Mouse (Mus musculus) liver, postnatal 0 days (tissue): Measurements from ENCODE around the gene Acot4. TPM values are rescaled to one million over a fixed set of nuclear protein-coding genes. Genes with fewer than 3 reads are reported as not detected.
"Not testable (repeated sequence)": the region's sequence is repeated elsewhere in the genome, so short reads cannot be mapped to it uniquely, and the experiment has no call there.

ENCODE experiments used
- ATAC-seq: fragments of 200-750 bp; cut with Nextera tagmentation; 2 replicates; pipeline ENCODE4 v1.8.0; 2017; ENCODE audit warnings: mild to moderate bottlenecking, moderate library complexity
- DNase-seq: peaks from one replicate; pipeline ENCODE4 v3.0.0-alpha.2; 2016
- H3K27ac ChIP-seq: fragments of 300-500 bp; sonication (generic); 2 replicates; pipeline ENCODE4 v1.5.1; 2014; ENCODE audit warnings: antibody characterized with exemption, moderate library complexity, mild to moderate bottlenecking, low read depth
- H3K27me3 ChIP-seq: fragments of 300-500 bp; sonication (generic); 2 replicates; pipeline ENCODE4 v1.6.1; 2014; ENCODE audit warnings: low read length, control low read depth, mixed read lengths; ENCODE audit not compliant: insufficient read depth
- H3K36me3 ChIP-seq: fragments of 300-500 bp; sonication (generic); replicated peaks from 2 replicates; pipeline ENCODE4 v1.6.1; 2014; ENCODE audit warnings: mild to moderate bottlenecking, control low read depth, low read length, moderate library complexity, mixed read lengths; ENCODE audit not compliant: insufficient read depth
- H3K4me1 ChIP-seq: fragments of 300-500 bp; sonication (generic); 2 replicates; pipeline ENCODE4 v1.6.1; 2014; ENCODE audit warnings: antibody characterized with exemption, mild to moderate bottlenecking, control low read depth; ENCODE audit not compliant: insufficient read depth
- H3K4me2 ChIP-seq: fragments of 300-500 bp; sonication (generic); 2 replicates; pipeline ENCODE4 v1.6.1; 2014; ENCODE audit warnings: low read depth, mild to moderate bottlenecking, low read length, moderate library complexity, mixed read lengths
- H3K4me3 ChIP-seq: fragments of 300-500 bp; sonication (generic); 2 replicates; pipeline ENCODE4 v1.5.1; 2014; ENCODE audit warnings: low read depth, low read length
- H3K9ac ChIP-seq: fragments of 300-500 bp; sonication (generic); replicated peaks from 2 replicates; pipeline ENCODE4 v1.6.1; 2014; ENCODE audit warnings: mild to moderate bottlenecking, moderate library complexity
- H3K9me3 ChIP-seq: fragments of 300-500 bp; sonication (generic); 2 replicates; pipeline ENCODE4 v1.6.1; 2016; ENCODE audit warnings: mild to moderate bottlenecking, control low read depth, low read length, mixed read lengths
- CTCF ChIP-seq: sonication (generic); IDR thresholded peaks from 2 replicates; pipeline ENCODE4 v1.5.1; 2016; ENCODE audit warnings: antibody characterized with exemption, low read depth
- EP300 ChIP-seq: IDR thresholded peaks from 2 replicates; pipeline ENCODE4 v1.6.1; 2016; ENCODE audit warnings: antibody characterized with exemption, low read depth, mild to moderate bottlenecking
- WGBS: fragments of 180-500 bp; shearing (Covaris S2); extraction: QIAGEN DNeasy Blood & Tissue Kit; methylation state at CpG from one replicate; pipeline ENCODE4 v1.1.7; 2014; ENCODE audit not compliant: insufficient replicate concordance; 5-methylcytosine and 5-hydroxymethylcytosine counted together
- polyA plus RNA-seq: library from polyadenylated mRNA; unstranded; fragments of >200 nt; fragmentation: Nextera tagmentation; extraction: Ambion mirVana; gene quantifications from 2 replicates; pipeline ENCODE4 v1.2.1, GENCODE M21; 2015

The Acot4 gene
- polyA plus RNA-seq, 1 experiment from 2014 or later: 29.0 TPM

DNA sequence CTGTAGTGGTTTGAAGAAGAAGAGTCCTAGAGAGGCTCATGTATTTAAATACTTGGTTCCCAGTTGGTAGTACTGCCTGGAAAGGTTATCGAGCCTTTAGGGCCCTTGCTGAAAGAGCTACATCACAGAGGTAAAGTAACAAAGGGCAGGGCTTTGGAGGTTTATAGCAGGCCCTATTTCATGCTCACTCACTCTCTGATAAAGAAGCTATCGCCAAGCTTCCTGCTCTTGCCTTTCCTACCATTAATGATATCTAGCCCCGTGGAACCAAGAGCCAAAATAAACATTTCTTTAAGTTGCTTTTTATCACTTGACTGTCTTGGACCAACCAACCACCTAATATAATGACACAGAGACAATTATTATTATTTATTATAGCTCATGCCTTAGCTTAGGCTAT lies 37.8 kb upstream of the Acot4 start:
- 65% methylated on average over 3 of the region's 3 CpGs for WGBS

DNA sequence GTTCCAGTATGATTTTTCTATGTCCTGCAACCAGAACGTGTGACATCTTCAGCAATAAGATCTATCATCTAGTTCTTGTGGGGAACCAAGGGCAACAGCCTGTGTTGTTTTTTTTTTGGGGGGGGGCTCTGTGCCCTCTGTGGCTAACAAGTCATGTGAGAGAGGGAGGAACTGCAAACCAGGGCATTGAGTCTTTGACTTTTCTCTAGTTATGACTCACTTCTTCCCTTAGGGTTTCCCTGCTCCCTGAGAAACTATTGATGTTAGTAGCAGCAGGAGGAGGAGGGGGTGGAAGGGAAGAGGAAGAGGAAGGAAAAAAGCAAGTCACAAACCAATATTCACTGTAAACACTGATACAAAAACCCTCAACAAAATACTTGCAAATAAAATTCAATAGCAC lies 34.3 kb upstream of the Acot4 start:
- Histone ChIP-seq H3K27me3 (no peaks in the 10 kb centered on the region), H3K9ac (no peak overlapping the region), H3K36me3 (no peaks in the 10 kb centered on the region), H3K4me3 (no peak overlapping the region), H3K4me1 (peaks cover 8% of the 10 kb centered on the region), H3K9me3 (no peaks in the 10 kb centered on the region; the same call in 1 of the 2 replicates), H3K27ac (no peak overlapping the region), H3K4me2 (no peak overlapping the region)
- WGBS: 73% methylated on average over 1 of the region's 1 CpGs
- no peak for TF ChIP-seq CTCF
- TF ChIP-seq EP300: no peak
- DNase-seq (no peak), ATAC-seq (no peak)

More for the DNA sequence above, 37.8 kb upstream of the Acot4 start:
- H3K36me3 ChIP-seq: no peaks in the 10 kb centered on the region
- H3K9me3 ChIP-seq: no peaks in the 10 kb centered on the region; the same call in 1 of the 2 replicates
- ATAC-seq (no peak), DNase-seq (no peak)
- no peak overlapping the region for H3K27ac ChIP-seq
- TF ChIP-seq CTCF: no peak
- no peak for TF ChIP-seq EP300
- no peak overlapping the region for H3K4me3 ChIP-seq
- H3K4me1 ChIP-seq: 0 out of 2 replicates have a peak, but pooled peaks cover 3% of the 10 kb centered on the region
- no peaks in the 10 kb centered on the region for H3K27me3 ChIP-seq
- no peak overlapping the region for H3K9ac ChIP-seq
- no peak overlapping the region for H3K4me2 ChIP-seq

DNA sequence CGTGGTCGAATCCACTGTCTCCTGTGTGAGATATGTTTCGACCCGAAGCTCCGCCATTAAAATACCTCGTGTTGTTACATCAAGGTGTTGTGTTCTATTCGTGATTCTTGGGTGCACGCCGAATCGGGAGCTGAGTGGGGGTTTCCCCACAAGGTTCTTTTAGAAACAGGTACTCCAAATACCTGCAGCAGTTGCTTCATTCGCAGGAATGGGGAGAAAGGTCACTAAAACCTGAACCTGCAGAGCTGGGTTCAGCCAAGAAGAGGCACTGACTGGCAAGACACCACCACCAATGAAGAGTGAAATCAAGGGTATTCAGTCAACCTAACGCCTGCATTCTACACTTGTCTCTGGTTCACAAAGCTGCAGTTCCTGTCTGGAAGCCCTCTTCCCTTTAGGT lies 29.9 kb upstream of the Acot4 start:
- no peak for TF ChIP-seq CTCF
- no peak for TF ChIP-seq EP300
- Histone ChIP-seq H3K4me1 (peaks cover 13% of the 10 kb centered on the region), H3K27me3 (no peaks in the 10 kb centered on the region), H3K4me3 (no peak overlapping the region), H3K36me3 (no peaks in the 10 kb centered on the region), H3K4me2 (no peak overlapping the region), H3K9me3 (no peaks in the 10 kb centered on the region), H3K27ac (no peak overlapping the region), H3K9ac (no peak overlapping the region; the same call in 1 of the 2 replicates)
- WGBS: 73% methylated on average over 11 of the region's 12 CpGs
- DNase-seq: peak; percentile 26
- peak; percentile 20; the same call in 1 of the 2 replicates for ATAC-seq

DNA sequence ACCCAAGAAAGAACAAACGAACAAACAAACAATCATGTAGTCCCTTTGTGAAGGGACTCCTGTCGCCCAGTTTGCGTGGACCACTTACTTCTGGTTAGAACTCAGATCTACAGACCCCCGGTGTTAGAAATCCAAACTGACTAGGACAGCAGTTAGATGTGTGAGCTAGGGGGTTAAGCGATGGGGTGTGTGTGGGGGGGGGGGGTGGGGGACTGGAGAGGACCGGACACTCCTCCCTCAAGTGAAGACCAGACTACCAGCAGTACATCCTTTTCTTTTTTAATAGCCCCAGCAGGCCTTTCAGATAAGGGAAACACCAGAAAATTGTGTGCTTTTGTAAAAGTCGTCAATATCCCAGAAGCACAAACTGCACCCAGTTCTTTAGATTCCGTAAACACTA lies 29.4 kb upstream of the Acot4 start:
- DNase-seq (no peak), ATAC-seq (no peak)
- H3K9me3 ChIP-seq: no peaks in the 10 kb centered on the region
- no peaks in the 10 kb centered on the region for H3K36me3 ChIP-seq
- peak overlapping the region; percentile 41; the same call in 1 of the 2 replicates for H3K4me3 ChIP-seq
- no peak overlapping the region for H3K27ac ChIP-seq
- WGBS: 57% methylated on average over 8 of the region's 8 CpGs
- TF ChIP-seq CTCF (no peak), EP300 (no peak)
- H3K27me3 ChIP-seq: no peaks in the 10 kb centered on the region
- H3K9ac ChIP-seq: no peak overlapping the region; the same call in 1 of the 2 replicates
- H3K4me2 ChIP-seq: peak overlapping the region; percentile 66; the same call in 1 of the 2 replicates
- H3K4me1 ChIP-seq: peaks cover 13% of the 10 kb centered on the region

DNA sequence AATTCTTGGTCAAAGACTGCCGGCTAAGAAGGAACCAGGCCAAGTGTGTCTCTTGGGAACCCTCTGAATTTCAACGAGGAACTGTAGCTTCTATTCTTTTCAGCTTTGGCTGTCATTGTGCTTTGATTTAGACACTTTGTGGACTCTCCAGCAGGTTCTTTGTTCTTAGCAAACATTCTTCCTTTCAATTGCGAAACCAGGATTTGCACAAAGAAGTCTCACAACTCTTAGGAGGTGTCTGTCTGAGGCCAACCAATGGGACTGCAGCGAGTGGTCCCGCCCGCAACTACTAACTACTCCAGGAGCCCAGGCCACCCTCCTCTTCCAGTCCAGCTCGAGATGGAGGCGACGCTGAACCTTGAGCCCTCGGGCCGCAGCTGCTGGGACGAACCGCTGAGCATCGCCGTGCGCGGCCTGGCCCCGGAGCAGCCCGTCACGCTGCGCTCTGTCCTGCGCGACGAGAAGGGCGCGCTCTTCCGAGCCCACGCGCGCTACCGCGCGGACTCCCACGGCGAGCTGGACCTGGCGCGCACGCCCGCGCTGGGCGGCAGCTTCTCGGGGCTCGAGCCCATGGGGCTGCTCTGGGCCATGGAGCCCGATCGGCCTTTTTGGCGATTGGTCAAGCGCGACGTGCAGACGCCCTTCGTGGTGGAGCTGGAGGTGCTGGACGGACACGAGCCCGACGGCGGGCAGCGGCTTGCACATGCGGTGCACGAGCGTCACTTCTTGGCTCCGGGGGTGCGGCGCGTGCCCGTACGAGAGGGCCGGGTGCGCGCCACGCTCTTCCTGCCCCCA lies 28.8 kb upstream of the Acot4 start, which contains the start of gene Acot1:
TSS of gene Acot1 (plus strand) at position 320 of the 795 bp plus-strand sequence.
- 1% methylated on average over 55 of the region's 70 CpGs for WGBS
- Histone ChIP-seq H3K27ac (0 out of 2 replicates have a peak within 1 kb of the TSS, but pooled peaks have one; percentile 0), H3K4me2 (peak within 1 kb of the TSS; percentile 66), H3K4me3 (peak within 1 kb of the TSS; percentile 41), H3K9ac (peak within 1 kb of the TSS; percentile 23), H3K4me1 (peaks cover 13% of the 10 kb centered on the region)
- peak; percentile 75 for ATAC-seq
- peak; percentile 60 for DNase-seq
- H3K9me3 ChIP-seq, H3K36me3 ChIP-seq, H3K27me3 ChIP-seq: not testable (repeated sequence)

DNA sequence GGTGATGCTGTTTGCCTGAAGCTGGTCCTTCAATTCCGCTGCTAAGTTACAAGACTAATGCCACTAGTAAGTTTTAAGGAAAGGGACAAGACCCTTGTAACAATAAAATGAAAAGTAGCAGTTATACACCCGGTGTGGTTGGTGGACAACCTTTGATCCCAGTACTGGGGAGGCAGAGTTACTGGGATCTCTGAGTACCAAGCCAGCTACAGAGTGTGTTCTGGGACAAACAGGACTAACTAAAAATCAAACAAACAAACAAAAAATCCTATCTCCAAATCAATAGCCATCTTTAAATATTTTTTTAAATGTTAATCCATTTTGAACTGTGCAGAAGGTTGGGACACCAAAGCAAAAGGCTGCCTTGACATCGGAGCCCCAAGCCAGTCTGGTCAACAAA lies 28.0 kb upstream of the Acot4 start:
- DNase-seq: no peak
- H3K27ac ChIP-seq: no peak overlapping the region
- ATAC-seq: no peak
- WGBS: 66% methylated on average over 3 of the region's 3 CpGs
- peaks cover 13% of the 10 kb centered on the region for H3K4me1 ChIP-seq
- H3K36me3 ChIP-seq: no peaks in the 10 kb centered on the region
- H3K4me2 ChIP-seq: peak overlapping the region; percentile 66
- no peaks in the 10 kb centered on the region for H3K9me3 ChIP-seq
- H3K9ac ChIP-seq: no peak overlapping the region
- H3K4me3 ChIP-seq: peak overlapping the region; percentile 41; the same call in 1 of the 2 replicates
- no peaks in the 10 kb centered on the region for H3K27me3 ChIP-seq
- TF ChIP-seq CTCF (no peak), EP300 (no peak)
